Mouse (Mus musculus) gastrocnemius, postnatal 36 days (tissue): ENCODE data around the gene Sec11a. TPM values are rescaled to one million over a fixed set of nuclear protein-coding genes. Genes with fewer than 3 reads are reported as not detected.

ENCODE experiments used
- DNase-seq, 2 experiments: peaks; one replicate each; pipeline ENCODE4 v3.0.0; 2022
- intact Hi-C: fragments of 180-260 bp; cut with DNase I; formaldehyde crosslinking; loops from one replicate; pipeline ENCODE4 v1.15.1; 2025
- total RNA-seq, 2 experiments: library from RNA; stranded (reverse); gene quantifications; 2 replicates each; pipeline ENCODE4 v1.2.3; 2021

Sec11a gene
- total RNA-seq, 2 experiments from 2014 or later, result 24.5 to 25.2 TPM

- intact Hi-C loops, result no loop called here
- DNase-seq, result no peak
Observed at GRCm38 (mm10) chr7:80864831-80865230, 82.7 kb downstream of the Sec11a start.

- intact Hi-C loops, result no loop called here
- no peak for DNase-seq
Observed at GRCm38 (mm10) chr7:80864151-80864550, 83.4 kb downstream of the Sec11a start.

- no peak for DNase-seq
- intact Hi-C loops, result no loop called here
Observed at GRCm38 (mm10) chr7:80863520-80863919, 84.1 kb downstream of the Sec11a start.

- intact Hi-C loops, result no loop called here
- no peak for DNase-seq
Observed at GRCm38 (mm10) chr7:80862475-80862874, 85.1 kb downstream of the Sec11a start.

- DNase-seq, result peak; percentile 83 to 84
- intact Hi-C loops, result no loop called here
Observed at GRCm38 (mm10) chr7:80860729-80861274, 86.8 kb downstream of the Sec11a start, which contains the start of gene Zscan2. Zscan2 (plus strand) TSS chr7:80860920.

- intact Hi-C loops, result no loop called here
- DNase-seq, result no peak
Observed at GRCm38 (mm10) chr7:80860227-80860626, 87.4 kb downstream of the Sec11a start.

GRCm38 (mm10) chr7:80857181-80857580 is 90.4 kb downstream of the Sec11a start:
- DNase-seq, result peak; percentile 68 to 73
- intact Hi-C loops, result loop anchor here (2.0 kb wide), 1 partner anchor 300 kb away; no protein-coding TSS in a partner anchor

GRCm38 (mm10) chr7:80855316-80855715 is 92.3 kb downstream of the Sec11a start:
- DNase-seq, result no peak
- intact Hi-C loops, result no loop called here

Other genes starting within 250 kb of the Sec11a start
- 10 to 100 TPM; 15.7 to 17.2 TPM for gene Iqgap1, start 121.8 kb downstream of the Sec11a start, total RNA-seq
- 1 to 10 TPM; 1.3 TPM for gene Zscan2, start 86.9 kb downstream of the Sec11a start, total RNA-seq
- 1 to 10 TPM; 2.9 to 4.3 TPM for gene Wdr73, start 46.5 kb downstream of the Sec11a start, total RNA-seq
- gene Nmb, start 42.7 kb downstream of the Sec11a start, total RNA-seq, result 1 to 10 TPM; 5.2 to 5.4 TPM
- gene Zfp592, start 45.9 kb upstream of the Sec11a start, total RNA-seq, result 10 to 100 TPM; 10.3 to 11.4 TPM
- 100 to 1,000 TPM; 201 to 258 TPM for gene Alpk3, start 109.8 kb upstream of the Sec11a start, total RNA-seq
- gene Slc28a1, start 167.0 kb upstream of the Sec11a start, total RNA-seq, result under 1 TPM; 0.20 to 0.36 TPM